Mouse (Mus musculus): ENCODE results near the gene C130026I21Rik.
"Not testable (repeated sequence)": the region's sequence is repeated elsewhere in the genome, so short reads cannot be mapped to it uniquely, and the experiment has no call there.

The C130026I21Rik gene

GRCm38 (mm10) chr1:85033616-85034015, 236.8 kb downstream of the C130026I21Rik start:
- not testable (repeated sequence) for DNase-seq (ENCODE audit: low read depth, low spot score)

GRCm38 (mm10) chr1:85030211-85030610, 240.2 kb downstream of the C130026I21Rik start:
- not testable (repeated sequence) for DNase-seq (ENCODE audit: low read depth, low spot score)

- not testable (repeated sequence) for DNase-seq (ENCODE audit: low read depth, low spot score)
Observed at GRCm38 (mm10) chr1:85011933-85012332, 258.4 kb downstream of the C130026I21Rik start.

GRCm38 (mm10) chr1:85010947-85011346, 259.4 kb downstream of the C130026I21Rik start:
- not testable (repeated sequence) for DNase-seq (ENCODE audit: low read depth, low spot score)

- DNase-seq (ENCODE audit: low read depth, low spot score) = not testable (repeated sequence)
Observed at GRCm38 (mm10) chr1:85007737-85008136, 262.6 kb downstream of the C130026I21Rik start.

- not testable (repeated sequence) for DNase-seq (ENCODE audit: low read depth, low spot score)
Observed at GRCm38 (mm10) chr1:84999241-84999640, 271.1 kb downstream of the C130026I21Rik start.

- DNase-seq (ENCODE audit: low read depth, low spot score) = not testable (repeated sequence)
Observed at GRCm38 (mm10) chr1:84996305-84996704, 274.1 kb downstream of the C130026I21Rik start.

- not testable (repeated sequence) for DNase-seq (ENCODE audit: low read depth, low spot score)
Observed at GRCm38 (mm10) chr1:84994461-84994860, 275.9 kb downstream of the C130026I21Rik start.

GRCm38 (mm10) chr1:84993688-84994319, 276.6 kb downstream of the C130026I21Rik start:
- DNase-seq (ENCODE audit: low read depth, low spot score) = not testable (repeated sequence)

GRCm38 (mm10) chr1:84993235-84993634, 277.1 kb downstream of the C130026I21Rik start:
- not testable (repeated sequence) for DNase-seq (ENCODE audit: low read depth, low spot score)

GRCm38 (mm10) chr1:84992827-84993226, 277.5 kb downstream of the C130026I21Rik start:
- not testable (repeated sequence) for DNase-seq (ENCODE audit: low read depth, low spot score)

GRCm38 (mm10) chr1:84989044-84989443, 281.3 kb downstream of the C130026I21Rik start:
- DNase-seq (ENCODE audit: low read depth, low spot score) = not testable (repeated sequence)

- not testable (repeated sequence) for DNase-seq (ENCODE audit: low read depth, low spot score)
Observed at GRCm38 (mm10) chr1:84987729-84988128, 282.6 kb downstream of the C130026I21Rik start.

GRCm38 (mm10) chr1:84961779-84962178, 308.6 kb downstream of the C130026I21Rik start:
- not testable (repeated sequence) for DNase-seq (ENCODE audit: low read depth, low spot score)

- not testable (repeated sequence) for DNase-seq (ENCODE audit: low read depth, low spot score)
Observed at GRCm38 (mm10) chr1:84957713-84958112, 312.7 kb downstream of the C130026I21Rik start.

GRCm38 (mm10) chr1:84956771-84957170, 313.6 kb downstream of the C130026I21Rik start:
- not testable (repeated sequence) for DNase-seq (ENCODE audit: low read depth, low spot score)

GRCm38 (mm10) chr1:84952456-84953181, 317.7 kb downstream of the C130026I21Rik start:
- no peak for DNase-seq (ENCODE audit: low read depth, low spot score)

GRCm38 (mm10) chr1:84951566-84951965, 318.8 kb downstream of the C130026I21Rik start:
- no peak for DNase-seq (ENCODE audit: low read depth, low spot score)

- no peak for DNase-seq (ENCODE audit: low read depth, low spot score)
Observed at GRCm38 (mm10) chr1:84947390-84947789, 323.0 kb downstream of the C130026I21Rik start.

GRCm38 (mm10) chr1:84945950-84946349, 324.4 kb downstream of the C130026I21Rik start:
- DNase-seq (ENCODE audit: low read depth, low spot score) = no peak

GRCm38 (mm10) chr1:84943549-84943948, 326.8 kb downstream of the C130026I21Rik start:
- DNase-seq (ENCODE audit: low read depth, low spot score) = no peak
